ENCODE assay signal across 8 mouse cellular contexts in the genomic region with DNA sequence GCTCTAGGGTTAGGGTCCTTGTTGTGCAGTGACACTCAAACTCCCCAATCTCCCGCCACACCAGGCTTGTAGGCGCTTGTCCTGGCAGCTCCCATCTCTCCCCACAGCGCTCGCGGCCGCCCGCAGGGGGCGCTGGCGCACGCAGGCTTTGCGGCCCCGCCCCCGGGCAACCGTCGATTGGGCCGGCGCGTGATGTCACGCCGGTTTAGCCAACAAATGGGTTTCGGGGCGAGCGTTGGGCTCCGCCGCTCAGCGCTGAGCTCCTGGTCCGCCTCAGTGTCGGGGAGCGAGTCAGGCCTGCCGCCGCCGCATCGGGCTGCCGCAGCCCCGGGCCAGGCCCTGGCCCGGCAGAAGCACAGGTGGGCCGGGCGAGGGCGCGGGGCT. TPM values are rescaled to one million over a fixed set of nuclear protein-coding genes. Genes with fewer than 3 reads are reported as not detected.
DNase-seq lines count a peak whose midpoint lies in the region; ATAC-seq lines count a peak whose summit lies in the region.

No protein-coding gene starts in this region.

- peaks cover 13% of the 10 kb centered on the region for H3K4me1 ChIP-seq in hindbrain, embryonic 16.5 days (ENCODE audit: control insufficient read depth, insufficient read depth, low read depth, low read length)

- H3K4me3 ChIP-seq in hindbrain, embryonic 16.5 days (ENCODE audit: low read length): peak overlapping the region; percentile 92

- ATAC-seq in hindbrain, embryonic 16.5 days: peak; percentile 97

- H3K27me3 ChIP-seq in hindbrain, embryonic 16.5 days (replicated peaks; ENCODE audit: control insufficient read depth, insufficient read depth, low read length): no peaks in the 10 kb centered on the region

- H3K36me3 ChIP-seq in hindbrain, embryonic 16.5 days (ENCODE audit: control insufficient read depth, insufficient read depth, low read length): no peaks in the 10 kb centered on the region

- peak overlapping the region; percentile 68 for H3K4me2 ChIP-seq in hindbrain, embryonic 16.5 days (ENCODE audit: low read length)

- peak overlapping the region; percentile 87 for H3K27ac ChIP-seq in hindbrain, embryonic 16.5 days (ENCODE audit: low read depth, low read length)

- peak overlapping the region; percentile 93 for H3K9ac ChIP-seq in hindbrain, embryonic 16.5 days (ENCODE audit: low read depth, low read length)

- WGBS in hindbrain, embryonic 16.5 days: under 1% methylated on average over 40 of the region's 40 CpGs

- DNase-seq in ZHBTc4 (ENCODE audit: low read depth, low spot score): peak; percentile 98
- DNase-seq in cerebellum, postnatal 4 days (ENCODE audit: low spot score in 2 of 2): peak; percentile 96 to 98
- DNase-seq in gastrocnemius, adult 18-20 months (ENCODE audit: low spot score): peak; percentile 95
- DNase-seq in left cerebral cortex, adult 11 months (ENCODE audit: low spot score): peak; percentile 93
- peak; percentile 96 for DNase-seq in lung, postnatal 36 days
- peak; percentile 96 for DNase-seq in retina, postnatal 1 day
- peak; percentile 97 for DNase-seq in thymus, postnatal 4 days

- no peaks in the 10 kb centered on the region for H3K9me3 ChIP-seq in hindbrain, embryonic 16.5 days (ENCODE audit: control insufficient read depth, low read length)

RNA-seq across cellular contexts. Expression of a gene that starts 22.1 kb away (rescaled TPM):
- total RNA-seq in gastrocnemius, adult 18-20 months (2021): 10 to 100 TPM; 11.2 to 12.6 TPM
- 33.6 and 35.5 TPM in 2 replicates for polyA plus RNA-seq in hindbrain, embryonic 16.5 days (2015; fragmentation: Nextera tagmentation; extraction: Ambion mirVana)

RNA-seq across cellular contexts. Expression of a gene that starts 54.1 kb away (rescaled TPM):
- total RNA-seq in gastrocnemius, adult 18-20 months (2021): not detected
- 6.3 and 9.0 TPM in 2 replicates for polyA plus RNA-seq in hindbrain, embryonic 16.5 days (2015; fragmentation: Nextera tagmentation; extraction: Ambion mirVana)

Comparison
In these comparisons a context has a peak if more than half of its experiments do, and no peak if none do; other contexts are left out.
1. Peak in every context shown above with its lines: DNase-seq, ATAC-seq, H3K4me3 ChIP-seq and H3K27ac ChIP-seq.